Mouse (Mus musculus): Measurements from ENCODE around the gene Csf3r.

DNA sequence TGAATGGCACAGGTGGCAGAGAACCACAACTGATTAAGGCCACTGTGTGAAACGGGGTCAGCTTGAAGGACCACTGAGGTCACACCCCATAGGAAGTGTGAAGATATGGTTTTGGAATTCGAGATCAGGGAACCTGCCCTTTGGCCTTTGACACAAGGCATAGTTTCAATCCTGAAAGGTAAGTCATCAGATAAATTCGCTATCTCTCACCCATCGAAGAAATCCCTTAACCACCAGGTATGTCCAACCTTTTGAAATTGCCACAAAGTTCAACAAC, 66.4 kb downstream of the Csf3r start:
- no peak for TF ChIP-seq CTCF (IDR thresholded peaks at IDR 0.05; ENCODE audit: low read depth, low read length)
- no peak for TF ChIP-seq GATA2 (IDR thresholded peaks at IDR 0.05; ENCODE audit: borderline replicate concordance, low read depth, low read length)
- no peak for TF ChIP-seq GATA1 (IDR thresholded peaks at IDR 0.05; ENCODE audit: borderline replicate concordance, low read length)
